Mouse (Mus musculus) forebrain, postnatal 0 days (tissue): ENCODE measurements around the gene Pik3cd. TPM values are rescaled to one million over a fixed set of nuclear protein-coding genes. Genes with fewer than 3 reads are reported as not detected.

Experiments used
- ATAC-seq: fragments of 200-750 bp; cut with Nextera tagmentation; 2 replicates; pipeline ENCODE4 v1.8.0; 2017; ENCODE audit warnings: mild to moderate bottlenecking, moderate library complexity
- DNase-seq: peaks from one replicate; pipeline ENCODE4 v3.0.0-alpha.2; 2015
- H3K27ac ChIP-seq: fragments of 300-500 bp; sonication (generic); 2 replicates; pipeline ENCODE4 v1.5.1; 2014; ENCODE audit warnings: low read depth, mild to moderate bottlenecking, antibody characterized with exemption, low read length, moderate library complexity, mixed read lengths
- H3K27me3 ChIP-seq: fragments of 300-500 bp; sonication (generic); 2 replicates; pipeline ENCODE4 v1.6.1; 2014; ENCODE audit warnings: mild to moderate bottlenecking, low read length, mixed read lengths; ENCODE audit not compliant: insufficient read depth
- H3K36me3 ChIP-seq: fragments of 300-500 bp; sonication (generic); 2 replicates; pipeline ENCODE4 v1.6.1; 2014; ENCODE audit warnings: mild to moderate bottlenecking, moderate library complexity; ENCODE audit not compliant: insufficient read depth
- H3K4me1 ChIP-seq: fragments of 300-500 bp; sonication (generic); 2 replicates; pipeline ENCODE4 v1.6.1; 2014; ENCODE audit warnings: antibody characterized with exemption; ENCODE audit not compliant: insufficient read depth
- H3K4me2 ChIP-seq: fragments of 300-500 bp; sonication (generic); 2 replicates; pipeline ENCODE4 v1.6.1; 2014; ENCODE audit warnings: low read depth, mild to moderate bottlenecking, moderate library complexity
- H3K4me3 ChIP-seq: fragments of 300-500 bp; sonication (generic); 2 replicates; pipeline ENCODE4 v1.5.1; 2014; ENCODE audit warnings: low read depth, low read length, mixed read lengths
- H3K9ac ChIP-seq: fragments of 300-500 bp; sonication (generic); 2 replicates; pipeline ENCODE4 v1.6.1; 2014; ENCODE audit warnings: mild to moderate bottlenecking
- H3K9me3 ChIP-seq: fragments of 300-500 bp; sonication (generic); 2 replicates; pipeline ENCODE4 v1.6.1; 2016; ENCODE audit warnings: low read length
- CTCF ChIP-seq: sonication (generic); IDR thresholded peaks from 2 replicates; pipeline ENCODE4 v1.5.1; 2016; ENCODE audit warnings: antibody characterized with exemption, control low read depth, low read depth
- WGBS: fragments of 180-500 bp; shearing (Covaris S2); extraction: QIAGEN DNeasy Blood & Tissue Kit; methylation state at CpG from one replicate; pipeline ENCODE4 v1.1.7; 2014; 5-methylcytosine and 5-hydroxymethylcytosine counted together
- polyA plus RNA-seq: library from polyadenylated mRNA; unstranded; fragments of >200 nt; fragmentation: Nextera tagmentation; extraction: Ambion mirVana; gene quantifications from 2 replicates; pipeline ENCODE4 v1.2.1, GENCODE M21; 2015
- total RNA-seq: library from RNA; depleted of rRNA; stranded (reverse); fragments of >200 nt; gene quantifications from 2 replicates; pipeline ENCODE4 v1.2.3, GENCODE M21; 2014

Pik3cd gene
- total and polyA plus RNA-seq, 2 experiments from 2014 or later = 11.7 to 17.0 TPM

- Histone ChIP-seq H3K4me2 (no peak overlapping the region), H3K36me3 (peaks cover 50% of the 10 kb centered on the region), H3K27ac (no peak overlapping the region), H3K9me3 (no peaks in the 10 kb centered on the region), H3K4me1 (no peaks in the 10 kb centered on the region), H3K9ac (no peak overlapping the region), H3K4me3 (no peak overlapping the region), H3K27me3 (no peaks in the 10 kb centered on the region)
- no peak for DNase-seq
- WGBS = 87% methylated on average over 3 of the region's 3 CpGs
- no peak for TF ChIP-seq CTCF
- no peak for ATAC-seq
Observed at GRCm38 (mm10) chr4:149714542-149714941, 12.2 kb upstream of the Pik3cd start.

GRCm38 (mm10) chr4:149711955-149712354, 9.6 kb upstream of the Pik3cd start:
- peak; percentile 69 for TF ChIP-seq CTCF
- Histone ChIP-seq H3K36me3 (peaks cover 26% of the 10 kb centered on the region), H3K27me3 (no peaks in the 10 kb centered on the region), H3K4me1 (no peaks in the 10 kb centered on the region), H3K9ac (no peak overlapping the region), H3K9me3 (no peaks in the 10 kb centered on the region), H3K27ac (no peak overlapping the region), H3K4me3 (no peak overlapping the region), H3K4me2 (no peak overlapping the region)
- DNase-seq (peak; percentile 26), ATAC-seq (no peak)
- WGBS = 30% methylated on average over 7 of the region's 7 CpGs

- Histone ChIP-seq H3K4me1 (no peaks in the 10 kb centered on the region), H3K27me3 (no peaks in the 10 kb centered on the region), H3K36me3 (peaks cover 21% of the 10 kb centered on the region), H3K9me3 (no peaks in the 10 kb centered on the region), H3K4me2 (no peak overlapping the region), H3K4me3 (no peak overlapping the region), H3K27ac (no peak overlapping the region), H3K9ac (no peak overlapping the region)
- no peak for TF ChIP-seq CTCF
- ATAC-seq (no peak), DNase-seq (no peak)
- WGBS = 90% methylated on average over 5 of the region's 5 CpGs
Observed at GRCm38 (mm10) chr4:149711485-149711884, 9.1 kb upstream of the Pik3cd start.

- no peaks in the 10 kb centered on the region for H3K4me1 ChIP-seq
- WGBS = 19% methylated on average over 5 of the region's 5 CpGs
- no peak overlapping the region for H3K9ac ChIP-seq
- no peak overlapping the region for H3K4me3 ChIP-seq
- H3K4me2 ChIP-seq = no peak overlapping the region
- ATAC-seq (peak; percentile 77), DNase-seq (no peak)
- peaks cover 11% of the 10 kb centered on the region; the same call in 1 of the 2 replicates for H3K36me3 ChIP-seq
- no peaks in the 10 kb centered on the region for H3K9me3 ChIP-seq
- H3K27me3 ChIP-seq = no peaks in the 10 kb centered on the region
- H3K27ac ChIP-seq = no peak overlapping the region
- TF ChIP-seq CTCF = peak; percentile 68
Observed at GRCm38 (mm10) chr4:149710510-149710909, 8.1 kb upstream of the Pik3cd start.

- no peaks in the 10 kb centered on the region for H3K4me1 ChIP-seq
- H3K9me3 ChIP-seq = no peaks in the 10 kb centered on the region
- no peak for ATAC-seq
Observed at GRCm38 (mm10) chr4:149705941-149706340, 3.6 kb upstream of the Pik3cd start.

GRCm38 (mm10) chr4:149705298-149705697, 2.9 kb upstream of the Pik3cd start:
- H3K36me3 ChIP-seq = no peaks in the 10 kb centered on the region
- H3K9me3 ChIP-seq = no peaks in the 10 kb centered on the region
- no peak overlapping the region for H3K4me2 ChIP-seq
- ATAC-seq (no peak), DNase-seq (no peak)
- H3K4me1 ChIP-seq = no peaks in the 10 kb centered on the region
- TF ChIP-seq CTCF = no peak
- no peak overlapping the region for H3K27ac ChIP-seq
- no peak overlapping the region for H3K9ac ChIP-seq
- 84% methylated on average over 7 of the region's 7 CpGs for WGBS
- no peak overlapping the region for H3K4me3 ChIP-seq
- H3K27me3 ChIP-seq = no peaks in the 10 kb centered on the region

More at GRCm38 (mm10) chr4:149705941-149706340, 3.6 kb upstream of the Pik3cd start:
- H3K4me3 ChIP-seq = no peak overlapping the region
- no peak overlapping the region for H3K4me2 ChIP-seq
- DNase-seq = no peak
- 86% methylated on average over 8 of the region's 8 CpGs for WGBS
- H3K36me3 ChIP-seq = no peaks in the 10 kb centered on the region
- no peak for TF ChIP-seq CTCF
- no peak overlapping the region for H3K27ac ChIP-seq
- H3K9ac ChIP-seq = no peak overlapping the region
- no peaks in the 10 kb centered on the region for H3K27me3 ChIP-seq

GRCm38 (mm10) chr4:149701426-149702209, 753 bp downstream of the Pik3cd start:
- Histone ChIP-seq H3K4me1 (no peaks in the 10 kb centered on the region), H3K27ac (no peak overlapping the region), H3K9ac (no peak overlapping the region), H3K36me3 (no peaks in the 10 kb centered on the region), H3K27me3 (no peaks in the 10 kb centered on the region), H3K4me2 (no peak overlapping the region), H3K4me3 (no peak overlapping the region), H3K9me3 (no peaks in the 10 kb centered on the region)
- DNase-seq = no peak
- no peak for TF ChIP-seq CTCF
- 61% methylated on average over 18 of the region's 18 CpGs for WGBS
- no peak for ATAC-seq
